Mouse (Mus musculus) right cerebral cortex, postnatal 25 days (tissue): ENCODE results near the gene Hypk.

ENCODE experiments used
- DNase-seq: peaks from one replicate; pipeline ENCODE4 v3.0.0; 2022

Hypk gene

DNA sequence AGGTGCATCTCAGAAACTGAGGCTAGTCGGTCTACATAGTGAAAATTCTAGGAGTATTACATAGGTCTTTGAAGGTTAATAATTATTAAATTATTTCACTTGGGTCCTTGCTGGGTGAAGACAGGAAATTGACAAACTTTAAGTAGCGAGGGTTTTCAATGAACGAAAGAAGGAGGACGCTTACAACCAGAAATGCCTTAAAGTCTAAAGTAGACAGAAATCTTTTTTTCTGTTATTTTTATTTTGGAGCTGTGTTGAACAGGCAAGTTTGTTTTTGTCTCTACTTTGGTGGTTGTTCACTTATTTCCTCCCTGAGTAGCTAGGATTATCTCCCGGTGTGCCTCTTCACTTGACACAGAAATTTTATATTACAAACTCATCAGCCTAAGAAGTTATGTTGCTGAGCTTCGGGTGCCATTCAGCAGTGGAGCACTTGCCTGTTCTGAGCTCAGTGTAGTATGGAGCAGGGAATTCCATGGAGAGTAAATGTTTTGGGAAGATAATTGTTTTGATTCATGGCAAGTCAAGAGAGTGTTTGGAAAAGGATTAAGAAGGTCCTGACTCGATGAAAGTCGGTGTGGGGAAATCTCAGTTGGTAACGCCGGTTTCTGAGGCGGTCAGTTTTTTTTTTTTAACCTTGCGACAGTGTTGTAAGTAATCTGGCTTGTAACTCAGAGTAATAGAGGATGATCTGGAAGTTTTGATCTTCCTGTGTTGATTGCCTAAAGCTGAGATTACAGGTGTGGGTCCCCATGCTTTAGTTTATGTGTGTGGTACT, 54.3 kb downstream of the Hypk start:
- DNase-seq = no peak

DNA sequence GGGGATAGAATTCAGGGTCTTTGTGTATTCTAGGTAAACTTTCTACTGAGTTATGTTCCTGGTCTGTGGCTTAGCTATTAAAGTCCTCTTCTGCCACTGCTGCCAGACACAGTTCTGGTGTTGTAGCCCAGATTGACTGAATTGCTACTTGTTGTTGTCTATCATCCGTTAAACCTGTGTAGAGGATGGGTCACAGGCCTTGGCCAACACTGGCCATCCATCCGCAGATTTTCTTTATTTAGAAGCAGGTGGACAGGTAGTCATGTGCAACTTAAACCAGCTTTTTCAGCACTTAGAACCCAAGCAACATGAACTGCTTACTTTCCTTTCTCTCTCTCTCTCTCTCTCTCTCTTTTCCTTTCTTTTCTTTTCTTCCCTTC, 54.9 kb downstream of the Hypk start:
- DNase-seq = no peak
